Mouse (Mus musculus): ENCODE data around the gene Gfy.
"Not testable (repeated sequence)": the region's sequence is repeated elsewhere in the genome, so short reads cannot be mapped to it uniquely, and the experiment has no call there.

Gene Gfy

DNA sequence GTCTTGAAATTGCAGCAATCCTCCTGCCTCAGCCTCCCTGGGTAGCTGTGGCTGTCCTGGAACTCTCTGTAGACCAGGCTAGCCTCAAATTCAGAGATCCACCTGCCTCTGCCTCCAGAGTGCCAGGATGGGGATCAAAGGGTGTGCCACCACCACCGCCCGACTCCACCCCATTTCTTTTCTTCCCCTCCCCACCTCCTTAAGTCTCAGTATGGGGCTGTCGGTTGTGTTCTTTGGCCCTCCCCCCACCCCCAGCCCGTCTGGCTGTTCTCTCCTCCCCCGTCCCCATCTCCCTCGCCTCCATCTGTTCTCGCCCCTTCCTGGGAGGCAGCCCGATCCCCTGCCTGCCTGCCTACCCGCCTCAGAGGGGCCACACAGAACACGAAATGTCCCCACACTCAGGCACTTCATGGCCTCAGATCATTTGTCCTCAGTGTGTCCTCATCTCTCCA, 12.4 kb downstream of the Gfy start:
- no peak for DNase-seq (ENCODE audit: low spot score)

DNA sequence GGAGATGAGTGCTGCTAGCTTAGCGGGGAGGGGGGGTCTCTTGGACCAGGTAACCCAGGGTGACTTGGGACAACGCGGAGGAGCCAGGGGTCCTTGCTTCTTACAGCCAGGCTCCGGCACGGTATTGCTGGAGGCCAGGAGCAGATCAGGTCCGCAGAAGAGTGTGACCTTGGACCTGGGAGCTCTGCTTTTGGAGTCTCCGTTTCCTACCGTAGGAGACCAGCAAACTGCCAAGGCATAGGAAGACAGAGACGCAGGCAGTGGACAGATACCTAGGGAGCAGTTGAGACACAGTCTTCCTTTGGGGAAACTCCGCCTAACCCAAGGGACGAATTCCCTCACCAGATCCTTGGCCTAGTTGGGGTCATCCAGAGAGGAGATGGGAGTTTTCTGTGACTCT, 13.7 kb downstream of the Gfy start:
- no peak for DNase-seq (ENCODE audit: low spot score)

DNA sequence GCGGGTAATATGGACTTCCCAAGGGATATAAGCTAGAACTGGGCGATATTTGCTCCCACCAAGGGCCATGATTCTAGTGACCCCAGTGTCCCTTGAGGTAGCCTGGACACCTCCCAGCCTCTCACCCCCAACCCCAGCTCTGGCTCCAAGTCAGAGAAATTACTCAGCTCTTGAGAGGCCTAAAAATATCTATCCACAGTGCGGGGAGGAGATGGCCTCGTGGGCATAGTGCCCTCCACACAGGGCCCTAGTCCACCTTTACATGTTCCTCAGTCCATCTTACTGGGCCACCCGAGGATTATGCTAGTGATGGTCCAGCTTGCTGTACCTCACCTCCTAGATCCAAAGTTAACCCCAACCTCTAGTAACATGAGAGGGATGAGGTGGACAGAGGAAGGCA, 14.5 kb downstream of the Gfy start:
- DNase-seq (ENCODE audit: low spot score): no peak

DNA sequence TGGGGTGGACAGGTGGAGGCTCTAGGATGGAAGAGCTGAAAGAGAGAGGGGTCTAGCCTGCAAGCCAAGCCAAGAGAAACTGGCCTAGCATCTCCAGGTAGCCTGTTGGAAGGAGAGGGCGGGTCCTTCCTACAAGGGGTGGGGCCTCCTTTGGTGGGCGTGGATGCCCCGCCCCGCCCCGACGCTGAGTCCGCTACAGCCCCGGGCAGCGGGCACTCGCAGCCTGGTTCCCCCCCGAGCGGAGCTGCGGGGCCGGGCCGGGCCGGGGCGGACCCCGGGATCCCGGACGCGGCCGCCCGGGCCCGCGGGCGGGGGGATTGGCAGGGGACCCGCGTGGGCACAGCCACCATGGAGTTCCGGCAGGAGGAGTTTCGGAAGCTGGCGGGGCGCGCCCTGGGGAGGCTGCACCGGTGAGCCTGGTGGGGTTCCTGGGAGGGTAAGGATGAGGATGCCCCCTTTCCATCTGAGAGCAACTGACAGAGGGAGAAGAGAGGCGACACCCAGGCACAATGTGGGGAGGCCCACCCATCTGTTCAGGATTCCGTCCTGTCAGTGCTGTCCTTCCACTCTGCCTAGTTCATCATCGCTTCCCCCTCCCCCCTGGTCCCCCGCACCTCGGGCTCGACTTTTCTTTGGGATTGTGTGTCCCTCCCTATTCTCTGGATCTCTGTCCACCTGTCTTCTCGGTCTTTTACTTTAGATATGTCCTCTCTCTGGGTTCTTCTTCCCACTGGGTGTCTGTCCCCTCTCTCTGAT, 15.5 kb downstream of the Gfy start, which contains the start of gene Slc17a7:
Slc17a7 (plus strand) TSS at position 215 of the 756 bp plus-strand sequence.
- DNase-seq (ENCODE audit: low spot score): no peak

DNA sequence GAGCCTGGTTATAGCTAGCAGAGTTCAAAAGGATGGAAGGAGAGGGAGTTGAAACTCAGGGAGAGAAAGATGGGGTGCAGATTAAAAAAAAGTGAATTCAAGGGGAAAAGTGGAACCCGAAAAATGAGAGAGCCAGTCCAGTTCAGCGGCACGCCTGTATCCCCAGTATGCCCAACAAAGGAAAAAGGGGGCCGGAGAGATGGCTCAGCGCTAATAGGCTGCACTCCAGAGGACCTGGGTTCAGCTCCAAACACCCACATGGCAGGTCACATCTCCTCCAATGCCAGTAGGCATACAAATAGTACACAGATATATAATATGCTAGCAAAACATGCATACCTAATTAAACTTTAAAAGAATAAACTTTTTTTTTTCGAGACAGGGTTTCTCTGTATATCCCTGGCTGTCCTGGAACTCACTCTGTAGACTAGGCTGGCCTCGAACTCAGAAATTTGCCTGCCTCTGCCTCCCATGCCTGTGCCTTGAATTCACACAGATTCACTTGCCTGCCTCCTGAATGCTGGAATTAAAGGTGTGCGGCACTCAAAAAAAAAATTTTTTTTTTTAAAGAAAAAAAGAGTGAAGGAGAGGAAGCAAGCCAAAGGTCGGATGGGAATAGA, 16.3 kb downstream of the Gfy start:
- DNase-seq (ENCODE audit: low spot score): no peak

DNA sequence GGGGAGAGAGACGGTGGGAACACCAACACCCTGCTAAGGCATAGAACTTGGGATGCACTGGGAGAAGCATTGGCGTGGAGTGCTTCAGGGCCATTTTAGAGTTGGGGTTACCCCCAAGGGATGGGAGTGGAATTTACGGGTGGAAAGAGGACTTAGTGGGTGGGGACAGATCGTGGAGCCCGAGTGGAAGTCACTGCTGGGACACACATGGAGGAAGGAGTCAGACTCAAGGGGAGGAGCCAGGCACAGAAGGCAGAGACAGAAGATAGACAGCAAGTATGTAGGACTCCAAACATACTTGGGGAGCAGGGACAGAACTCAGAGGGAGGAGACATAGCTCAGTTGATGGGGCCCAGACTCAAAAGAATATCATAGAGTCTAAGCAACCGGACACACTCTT, 16.8 kb downstream of the Gfy start:
- no peak for DNase-seq (ENCODE audit: low spot score)

DNA sequence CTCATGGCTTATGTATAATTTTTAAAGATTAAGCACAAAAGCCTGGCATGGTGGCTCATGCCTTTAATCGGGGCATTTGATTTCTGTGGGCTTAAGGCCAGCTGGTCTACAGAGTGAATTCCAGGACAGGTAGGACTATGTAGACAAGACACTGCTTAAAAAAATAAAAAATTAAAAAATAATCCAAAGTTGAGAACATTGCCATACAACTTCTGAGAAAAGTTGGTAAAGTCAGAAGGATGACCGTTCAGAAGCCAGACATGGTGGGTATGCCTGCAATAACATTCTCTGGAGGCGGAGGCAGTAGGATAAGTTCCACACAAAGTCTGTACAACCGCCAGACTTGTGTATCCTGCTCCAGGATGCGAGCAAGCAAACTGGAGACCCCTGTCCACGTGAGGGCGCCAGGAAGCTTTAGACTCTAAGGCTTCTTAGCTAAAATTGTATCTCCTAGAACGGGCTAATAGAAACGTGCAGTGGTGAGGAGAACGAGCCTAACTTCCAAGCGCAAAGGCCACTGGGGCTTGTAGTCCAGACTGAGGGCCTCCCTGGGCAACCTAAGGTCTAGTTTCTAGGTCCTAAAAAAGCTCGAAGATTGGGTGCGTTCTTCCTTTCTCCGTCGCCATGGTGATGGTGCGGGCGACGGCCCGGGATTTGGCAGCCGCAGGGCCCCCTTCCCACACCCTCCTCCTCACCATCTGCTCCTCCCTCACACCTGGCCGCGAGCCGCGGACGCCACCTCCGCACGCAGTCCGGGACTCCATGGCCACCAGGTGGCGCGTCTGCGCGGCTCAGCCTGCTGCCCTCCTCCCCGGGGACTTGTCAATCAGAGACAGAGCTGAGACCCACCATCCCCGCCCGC, 17.5 kb downstream of the Gfy start:
- DNase-seq (ENCODE audit: low spot score): peak; percentile 86

DNA sequence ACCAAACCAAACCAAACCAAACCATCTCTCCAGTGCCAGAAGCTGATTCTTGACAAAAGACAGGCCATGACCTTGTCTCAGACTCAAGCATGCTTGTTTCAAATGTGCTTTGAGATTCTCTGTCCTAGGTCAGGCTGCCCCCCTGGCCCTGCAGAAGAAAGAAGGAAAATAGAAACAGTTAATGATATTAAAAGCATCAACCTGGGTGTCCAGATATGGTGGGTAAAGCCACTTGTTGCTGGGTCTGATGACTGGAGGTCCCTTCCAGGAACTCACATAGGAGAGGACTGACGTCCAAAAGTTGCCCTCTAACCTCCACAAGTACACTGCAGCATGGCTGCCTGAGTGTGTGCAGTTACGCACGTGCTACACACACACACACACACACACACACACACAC, 18.5 kb downstream of the Gfy start:
- DNase-seq (ENCODE audit: low spot score): no peak

DNA sequence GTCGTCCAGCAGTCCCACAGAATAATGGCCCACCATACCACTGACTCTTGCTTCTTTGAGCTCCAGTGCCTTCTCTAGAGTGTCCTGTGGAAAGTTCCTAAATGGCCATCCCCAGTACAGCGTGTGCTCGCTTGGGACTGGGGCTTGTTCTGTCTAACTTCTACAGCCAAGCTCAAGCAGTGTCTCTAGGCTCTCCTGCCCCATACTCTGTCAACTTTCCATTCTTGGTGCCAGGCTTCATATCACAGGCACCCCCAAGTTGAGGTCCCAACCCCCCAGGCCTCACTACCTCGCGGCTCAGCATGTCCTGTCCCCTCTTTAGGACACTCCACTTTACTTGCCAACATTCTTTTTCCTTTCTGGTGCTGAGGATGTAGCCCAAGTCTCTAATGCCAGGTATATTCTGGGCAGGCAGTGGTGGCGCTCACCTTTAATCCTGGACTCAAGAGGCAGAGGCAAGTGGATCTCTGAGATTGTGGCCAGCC, 19.0 kb downstream of the Gfy start:
- no peak for DNase-seq (ENCODE audit: low spot score)

DNA sequence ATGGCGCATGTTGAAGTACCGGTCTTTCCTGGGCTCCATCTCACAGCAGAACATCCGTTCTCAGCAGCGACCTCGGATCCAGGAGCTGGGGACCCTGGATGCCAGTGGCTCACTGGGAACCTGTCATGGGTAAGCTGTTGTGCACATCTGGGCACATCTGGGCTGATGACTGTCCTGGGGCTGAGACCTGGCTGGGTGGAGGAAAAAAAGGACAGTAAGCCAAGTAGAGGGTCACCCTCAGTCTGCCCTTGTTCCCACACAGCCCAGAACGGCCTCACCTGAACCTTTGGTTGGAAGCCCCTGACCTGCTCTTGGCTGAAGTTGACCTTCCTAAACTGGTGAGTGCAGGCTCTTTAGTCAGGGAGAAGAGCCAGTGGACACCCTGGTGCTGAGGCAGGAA, 20.4 kb downstream of the Gfy start:
- DNase-seq (ENCODE audit: low spot score): no peak

DNA sequence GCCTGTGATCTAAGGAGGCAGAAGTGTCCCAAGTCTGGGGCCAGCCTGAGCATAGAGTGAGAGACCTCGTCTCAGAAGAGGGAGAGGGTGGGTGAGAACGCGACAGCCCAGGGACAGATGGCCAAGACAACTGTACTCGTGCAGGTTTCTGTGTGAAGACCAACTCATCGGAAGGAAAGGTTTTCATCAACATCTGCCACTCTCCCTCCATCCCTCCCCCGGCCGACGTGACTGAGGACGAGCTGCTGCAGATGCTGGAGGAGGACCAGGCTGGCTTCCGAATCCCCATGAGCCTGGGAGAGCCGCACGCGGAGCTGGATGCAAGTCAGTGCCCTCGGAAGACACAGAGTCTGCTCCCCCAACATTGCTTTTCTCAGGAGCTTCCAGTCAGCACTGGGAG, 21.9 kb downstream of the Gfy start:
- DNase-seq (ENCODE audit: low spot score): no peak

DNA sequence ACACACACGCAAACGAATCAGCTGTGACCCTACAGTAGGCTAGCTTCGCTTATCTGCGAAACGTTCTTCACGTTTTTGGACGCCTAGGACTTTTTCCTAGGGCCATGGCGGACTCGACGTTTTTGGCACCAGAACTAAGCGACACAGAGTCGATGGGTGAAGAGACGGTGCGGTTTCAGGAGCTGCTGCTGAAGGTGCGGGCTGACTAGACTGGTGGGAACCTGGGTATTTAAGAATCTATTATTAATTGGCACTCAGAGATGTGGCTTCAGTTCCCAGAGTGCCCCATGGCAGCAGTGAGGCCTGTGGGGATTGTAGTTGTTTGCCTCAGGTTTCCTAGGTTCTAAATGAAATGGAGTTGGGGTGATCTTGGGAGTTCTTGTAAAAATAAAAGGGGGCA, 23.2 kb downstream of the Gfy start:
- DNase-seq (ENCODE audit: low spot score): no peak

DNA sequence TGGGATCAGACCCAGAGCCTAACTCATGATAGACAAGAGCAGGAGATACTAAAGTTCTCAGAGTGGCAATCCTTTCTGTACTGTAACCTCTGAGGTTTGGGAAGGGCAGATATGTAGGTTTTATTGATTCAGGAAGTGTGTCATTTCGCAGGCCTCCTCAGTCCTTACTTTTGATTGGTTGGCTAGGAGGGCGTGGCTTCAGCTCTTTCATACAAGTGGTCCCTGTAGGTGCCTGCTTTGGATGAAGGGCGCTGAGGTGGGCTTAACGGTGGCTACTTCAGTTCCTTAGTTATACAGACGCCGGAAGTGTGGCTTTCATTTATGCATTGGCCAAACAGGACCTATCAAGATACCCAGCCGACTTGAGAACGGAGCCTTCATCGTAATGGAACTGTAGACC, 23.8 kb downstream of the Gfy start:
- no peak for DNase-seq (ENCODE audit: low spot score)

DNA sequence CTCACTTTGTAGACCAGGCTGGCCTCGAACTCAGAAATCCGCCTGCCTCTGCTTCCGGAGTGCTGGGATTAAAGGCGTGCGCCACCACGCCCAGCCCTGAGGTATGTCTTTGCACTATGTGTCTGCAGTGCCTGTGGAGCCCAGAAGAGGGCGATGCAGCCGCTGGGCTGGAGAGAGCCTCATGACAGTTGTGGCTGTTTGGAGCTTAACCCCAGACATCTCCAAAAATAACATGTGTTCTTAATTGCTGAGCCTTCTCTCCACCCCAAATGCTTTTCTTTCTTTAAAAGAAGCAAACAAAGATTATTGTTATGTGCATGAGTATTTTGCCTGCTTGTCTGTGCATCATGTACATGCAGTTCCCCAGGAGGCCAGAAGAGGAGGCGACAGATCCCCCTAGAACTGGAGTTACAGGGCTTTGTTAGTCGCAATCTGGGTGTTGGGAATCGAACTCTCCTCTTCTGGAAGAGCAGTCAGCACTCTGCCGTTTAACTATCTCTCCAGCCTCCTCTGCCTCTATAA, 24.3 kb downstream of the Gfy start:
- no peak for DNase-seq (ENCODE audit: low spot score)

DNA sequence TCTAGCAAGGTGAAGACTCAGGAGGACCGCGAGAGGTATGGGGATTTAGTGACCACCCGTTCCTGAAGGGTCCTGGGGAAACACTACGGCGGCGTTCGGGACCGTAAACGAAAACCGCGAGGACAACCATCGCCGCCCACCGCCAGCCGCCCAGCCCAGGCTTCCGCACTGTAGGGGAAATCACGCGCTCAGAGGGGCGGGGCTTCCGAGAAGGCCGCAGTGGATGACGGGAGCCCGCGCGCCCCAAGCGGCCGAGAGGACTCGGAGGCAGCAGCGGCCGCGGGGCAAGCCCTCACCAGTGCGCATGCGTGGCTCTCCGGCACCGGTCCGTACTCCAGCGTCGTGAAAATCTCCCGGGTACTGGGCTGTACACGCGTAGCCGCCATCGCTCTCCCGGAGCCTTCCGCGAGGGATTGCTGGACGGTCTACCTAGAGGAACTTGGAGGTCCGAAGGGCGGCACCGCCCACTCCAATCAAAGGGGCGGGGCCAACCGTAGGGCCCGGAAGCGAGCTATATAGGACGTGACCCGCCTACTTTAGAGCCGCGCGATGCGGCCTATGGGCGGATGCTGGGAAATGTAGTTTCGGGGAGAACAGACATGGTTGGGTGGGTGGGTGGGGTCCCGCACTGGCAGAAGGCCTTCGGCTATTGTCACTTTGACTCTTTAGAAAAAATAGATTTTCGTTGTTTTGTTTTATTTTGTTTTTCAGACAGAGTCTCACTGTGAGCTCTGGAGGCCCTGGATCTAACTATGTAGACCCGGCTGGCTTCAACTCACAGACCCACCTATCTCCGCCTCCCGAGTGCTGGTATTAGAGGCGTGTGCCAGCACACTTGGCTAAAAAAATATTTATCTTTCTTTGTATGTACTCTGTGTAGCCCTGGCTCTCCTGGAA, 25.0 kb downstream of the Gfy start, which contains the start of the genes Pih1d1 and Aldh16a1:
Pih1d1 (plus strand) TSS at position 208 of the 897 bp plus-strand sequence.
Aldh16a1 (minus strand) TSS at position 489 of the 897 bp plus-strand sequence.
- peak; percentile 92 for DNase-seq (ENCODE audit: low spot score)

DNA sequence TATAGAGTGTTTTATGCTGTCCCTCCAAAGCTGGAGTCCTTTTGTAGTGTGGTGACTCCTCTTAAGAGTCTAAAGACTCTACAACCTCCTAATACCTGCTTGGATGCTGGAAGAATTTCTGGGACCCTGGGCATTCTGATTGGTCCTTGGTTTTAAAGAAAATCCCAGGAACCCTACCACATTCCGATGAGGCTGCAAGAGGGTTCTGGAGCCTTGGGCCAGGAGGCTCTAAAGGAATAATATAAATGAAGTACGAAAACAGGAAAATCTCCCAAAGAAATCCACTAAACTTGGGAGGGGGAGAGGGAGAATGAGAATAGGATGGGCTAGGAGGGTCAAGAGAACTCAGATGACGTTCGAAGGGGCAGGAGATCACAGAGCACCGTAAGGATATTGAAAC, 25.8 kb downstream of the Gfy start:
- no peak for DNase-seq (ENCODE audit: low spot score)

DNA sequence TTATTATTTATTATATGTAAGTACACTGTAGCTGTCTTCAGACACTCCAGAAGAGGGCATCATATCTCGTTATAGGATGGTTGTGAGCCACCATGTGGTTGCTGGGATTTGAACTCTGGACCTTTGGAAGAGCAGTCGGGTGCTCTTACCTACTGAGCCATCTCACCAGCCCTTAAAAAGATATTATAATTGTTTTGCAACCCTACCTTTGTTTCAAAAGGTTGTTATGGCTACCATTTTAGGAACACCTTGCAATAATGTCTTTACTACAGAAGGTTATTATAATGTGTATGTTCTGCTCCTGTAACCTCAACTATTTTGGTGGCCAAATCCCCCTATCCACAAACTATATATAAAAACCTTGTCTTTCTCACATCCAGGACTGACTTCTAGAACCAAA, 26.3 kb downstream of the Gfy start:
- not testable (repeated sequence) for DNase-seq (ENCODE audit: low spot score)

DNA sequence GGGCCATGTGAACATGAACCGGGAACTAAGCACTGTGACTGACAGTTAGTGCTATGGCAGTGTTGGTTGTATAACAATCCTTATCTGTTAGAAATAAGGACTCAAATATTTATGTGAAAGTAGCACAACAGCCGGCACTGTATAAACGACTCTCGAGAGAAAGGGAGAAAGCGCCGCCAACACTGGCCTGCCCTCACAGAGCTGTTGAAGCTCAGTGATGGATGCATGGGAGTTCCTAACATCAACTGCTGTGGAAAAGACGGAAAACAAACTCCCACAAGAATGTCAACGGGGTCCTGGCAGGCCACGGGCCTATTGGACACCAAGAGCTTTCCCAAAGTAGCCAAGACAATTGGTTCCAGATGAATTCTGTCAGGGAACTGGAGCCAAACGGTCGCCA, 28.1 kb downstream of the Gfy start:
- DNase-seq (ENCODE audit: low spot score): peak; percentile 62

DNA sequence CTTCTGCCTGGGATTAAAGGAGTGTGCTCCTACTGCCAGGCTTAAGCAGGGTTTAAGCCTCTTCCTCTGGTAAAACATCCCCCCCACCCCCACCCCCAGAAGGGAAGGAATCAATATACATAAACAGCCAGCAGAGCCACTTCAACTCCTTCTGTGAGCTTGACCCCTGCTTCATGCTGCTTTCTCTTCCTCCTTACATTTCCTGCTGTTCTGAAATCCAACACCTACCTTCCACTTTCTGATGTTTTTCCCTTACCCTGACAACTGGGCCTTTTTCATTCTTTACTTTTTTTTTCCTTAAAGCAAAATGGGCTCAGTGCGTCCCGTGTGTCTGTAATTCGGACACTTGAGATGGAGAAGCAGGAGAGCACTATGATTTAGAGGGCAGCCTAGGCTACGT, 29.0 kb downstream of the Gfy start:
- DNase-seq (ENCODE audit: low spot score): no peak

DNA sequence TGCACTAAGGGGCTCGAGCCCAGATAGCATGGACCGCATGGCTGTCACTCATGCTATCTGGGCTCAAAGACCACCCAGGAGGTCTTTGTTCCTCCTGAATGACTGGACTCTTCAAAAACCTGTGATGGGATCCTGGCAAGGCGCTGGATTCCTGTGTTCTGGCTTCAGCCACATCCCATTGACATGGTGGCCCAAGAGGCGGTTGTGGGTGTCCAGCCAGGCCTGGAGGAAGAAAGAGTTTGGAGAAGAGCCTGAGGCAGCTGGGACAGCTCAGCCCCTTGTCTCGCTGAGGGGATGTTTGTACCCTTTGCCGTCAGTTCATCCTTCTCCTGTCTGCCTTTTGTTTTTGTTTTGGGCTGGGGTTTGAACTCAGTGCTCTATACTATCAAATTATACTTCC, 29.8 kb downstream of the Gfy start:
- DNase-seq (ENCODE audit: low spot score): no peak

DNA sequence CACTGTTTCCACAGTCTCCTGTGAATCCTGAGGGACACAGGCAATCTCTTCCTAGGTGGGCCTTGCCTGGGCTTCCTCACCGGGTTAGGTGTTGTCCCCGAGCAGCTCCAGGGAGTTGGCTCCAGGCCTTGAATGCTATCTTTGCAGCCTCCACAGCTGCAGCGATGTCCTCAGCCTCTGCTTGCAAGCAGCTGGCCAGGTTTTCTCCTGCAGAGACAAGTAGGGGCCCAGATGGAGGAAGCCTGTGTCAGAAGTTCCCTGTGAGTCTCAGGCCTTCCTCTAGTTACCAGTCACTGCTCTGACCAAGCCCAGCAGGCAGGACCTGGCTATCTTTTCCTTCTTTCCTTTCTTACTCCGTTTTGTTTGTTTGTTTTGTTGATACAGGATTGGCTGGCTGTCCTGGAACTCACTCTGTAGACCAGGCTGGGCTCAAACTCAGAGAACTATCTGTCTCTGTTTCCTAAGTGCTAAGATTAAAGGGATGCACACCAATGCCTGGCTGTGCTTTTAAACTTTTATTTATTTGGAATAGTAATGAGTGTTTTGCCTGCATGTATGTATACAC, 30.8 kb downstream of the Gfy start:
- no peak for DNase-seq (ENCODE audit: low spot score)

All from ovary, adult 18-20 months (tissue).